In genomic region chr3:31309371-31309933, GRCm38 (mm10) we compare ENCODE assay signal across 8 mouse cellular contexts. TPM values are rescaled to one million over a fixed set of nuclear protein-coding genes. Genes with fewer than 3 reads are reported as not detected.
A peak's percentile ranks its signal among the peaks of the same experiment; 100 is the strongest.
DNase-seq lines count a peak whose midpoint lies in the region; ATAC-seq and TF ChIP-seq lines count a peak whose summit lies in the region.

No protein-coding gene starts in this region.

- H3K36me3 ChIP-seq in forebrain, embryonic 11.5 days (ENCODE audit: control insufficient read depth, insufficient read depth, low read length), result no peaks in the 10 kb centered on the region

- DNase-seq in adrenal gland, postnatal 14 days, result peak; percentile 8
- no peak for DNase-seq in adrenal gland, adult 2 months
- peak; percentile 84 for DNase-seq in brain, adult 2 months (ENCODE audit: low read depth, low spot score)
- DNase-seq in forebrain, embryonic 11.5 days (ENCODE audit: low spot score), result peak; percentile 61
- DNase-seq in layer of hippocampus, postnatal 36 days, result peak; percentile 37 to 48
- DNase-seq in thymus, postnatal 0 days (ENCODE audit: low spot score), result no peak
- DNase-seq in urinary bladder, adult 2 months (ENCODE audit: low spot score), result no peak

- no peak overlapping the region for H3K27ac ChIP-seq in forebrain, embryonic 11.5 days (ENCODE audit: low read depth, low read length)
- H3K27ac ChIP-seq in olfactory bulb, adult 2 months (ENCODE audit: insufficient read depth, low read depth, low read length), result no peak overlapping the region

- peak overlapping the region; percentile 87 for H3K4me2 ChIP-seq in forebrain, embryonic 11.5 days (ENCODE audit: low read depth, low read length, severe bottlenecking)

- H3K9me3 ChIP-seq in forebrain, embryonic 11.5 days (ENCODE audit: control insufficient read depth, low read length), result no peaks in the 10 kb centered on the region

- under 1% methylated on average over 36 of the region's 36 CpGs for WGBS in forebrain, embryonic 11.5 days
- under 1% methylated on average over 36 of the region's 36 CpGs for WGBS in olfactory bulb, adult 2 months

- H3K27me3 ChIP-seq in forebrain, embryonic 11.5 days (ENCODE audit: control insufficient read depth, insufficient read depth, low read length), result peaks cover 16% of the 10 kb centered on the region

- no peak for TF ChIP-seq POLR2A in olfactory bulb, adult 2 months (IDR thresholded peaks at IDR 0.05; ENCODE audit: insufficient read depth, low read depth, low read length)

- peak overlapping the region; percentile 43 for H3K4me3 ChIP-seq in forebrain, embryonic 11.5 days (ENCODE audit: low read depth, low read length)
- H3K4me3 ChIP-seq in olfactory bulb, adult 2 months (ENCODE audit: insufficient read depth, low read depth, low read length), result peak overlapping the region; percentile 60

- no peak for TF ChIP-seq CTCF in olfactory bulb, adult 2 months (IDR thresholded peaks at IDR 0.05; ENCODE audit: insufficient read depth, low read depth, low read length)

- peak overlapping the region; percentile 55 for H3K9ac ChIP-seq in forebrain, embryonic 11.5 days (ENCODE audit: low read length)

- H3K4me1 ChIP-seq in forebrain, embryonic 11.5 days (replicated peaks; ENCODE audit: control insufficient read depth, insufficient read depth, low read length), result peaks cover 3% of the 10 kb centered on the region; the same call in 1 of the 2 replicates
- peaks cover 14% of the 10 kb centered on the region for H3K4me1 ChIP-seq in olfactory bulb, adult 2 months (ENCODE audit: control insufficient read depth, insufficient read depth, low read length)

- ATAC-seq in forebrain, embryonic 11.5 days (replicated peaks; ENCODE audit: low FRiP score), result peak; percentile 64

RNA-seq across cellular contexts. Expression of gene Slc7a14, which starts 0.7 kb away (rescaled TPM):
- 4.2 and 5.4 TPM in 2 replicates for total RNA-seq in adrenal gland, postnatal 14 days (2021)
- 1 to 10 TPM; 3.3 to 6.9 TPM for total RNA-seq in adrenal gland, adult 2 months (2021)
- 0.71 and 1.1 TPM in 2 replicates for polyA plus RNA-seq in adrenal gland, adult 2 months (2012; rRNA removed)
- 0.23 and 0.40 TPM in 2 replicates for polyA plus RNA-seq in forebrain, embryonic 11.5 days (2014; fragmentation: Nextera tagmentation; extraction: Ambion mirVana)
- total RNA-seq in layer of hippocampus, postnatal 36 days (2021), result 10 to 100 TPM; 85.1 to 89.4 TPM
- not detected in 2 replicates for polyA plus RNA-seq in olfactory bulb, adult 2 months (2012; ENCODE audit: insufficient read depth, insufficient read length, low replicate concordance, missing spikeins)
- polyA plus RNA-seq in thymus, postnatal 0 days (2015; fragmentation: Nextera tagmentation; extraction: Ambion mirVana), result 0.01 and 0.04 TPM in 2 replicates
- polyA plus RNA-seq in urinary bladder, adult 2 months (2012; rRNA removed), result 0.04 and 0.10 TPM in 2 replicates

Comparison
In these comparisons a context has a peak if more than half of its experiments do, and no peak if none do; other contexts are left out.
1. DNase-seq: peak in adrenal gland, postnatal 14 days (single experiment), brain, adult 2 months (single experiment), forebrain, embryonic 11.5 days (single experiment) and layer of hippocampus, postnatal 36 days (2 of 2); none in adrenal gland, adult 2 months (single experiment), thymus, postnatal 0 days (single experiment) and urinary bladder, adult 2 months (single experiment).